Mouse (Mus musculus) liver, embryonic 14.5 days (tissue): ENCODE data around the gene Serinc1.

Experiments used
- CTCF ChIP-seq: IDR thresholded peaks from 2 replicates; pipeline ENCODE4 v1.5.1; 2016; ENCODE audit warnings: antibody characterized with exemption, low read depth, control low read depth
- EP300 ChIP-seq: IDR thresholded peaks from 2 replicates; pipeline ENCODE4 v1.6.1; 2016; ENCODE audit warnings: antibody characterized with exemption, low read depth

DNA sequence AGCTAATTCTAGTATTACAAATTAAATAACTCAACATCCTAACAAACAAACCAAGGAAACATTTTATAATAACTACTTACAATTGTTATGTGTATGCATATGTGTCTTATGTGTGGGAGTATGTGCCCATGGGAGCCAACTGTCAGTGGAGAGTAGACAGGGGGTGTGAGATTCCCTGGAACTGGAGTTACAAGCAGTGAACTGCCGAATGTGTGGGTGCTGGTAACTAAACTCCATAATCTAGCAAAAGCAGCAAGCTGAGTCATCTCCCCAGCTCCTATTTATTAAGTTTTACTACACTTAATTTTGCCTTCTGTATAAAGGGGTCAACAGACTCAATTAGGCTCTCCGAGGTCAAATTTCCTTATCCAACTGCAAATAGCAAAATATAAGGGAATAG lies 1.3 kb downstream of the Serinc1 start:
- TF ChIP-seq CTCF (no peak), EP300 (no peak)
